In the genomic region with DNA sequence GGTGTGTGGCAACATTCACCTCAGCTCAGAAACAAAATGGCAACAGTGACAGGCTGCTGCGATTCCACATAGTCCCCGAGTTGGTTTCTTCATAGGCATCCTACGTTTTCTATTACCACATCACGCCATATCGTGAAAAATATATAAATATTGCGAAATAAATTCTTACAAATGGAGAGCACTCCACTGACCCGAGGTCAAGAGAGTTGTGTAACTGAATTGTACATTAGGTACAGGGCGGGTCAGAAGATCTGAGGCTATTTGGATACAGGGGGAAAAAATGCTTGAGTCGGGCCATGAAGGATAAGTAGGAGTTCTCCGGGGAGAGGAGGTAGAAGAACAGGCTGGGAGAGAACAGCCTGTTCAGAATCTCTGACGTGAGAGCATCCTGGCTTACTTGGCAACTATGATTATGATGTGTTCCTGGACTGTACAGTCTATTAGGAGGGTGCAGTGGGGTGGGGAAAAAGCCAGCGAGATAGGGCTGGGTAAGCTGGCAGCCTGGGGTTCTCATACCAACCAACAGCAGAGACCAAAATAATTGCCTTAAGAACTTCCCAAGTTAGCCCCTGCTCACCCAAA, we compare ENCODE assay signal across 18 mouse cellular contexts. TPM values are rescaled to one million over a fixed set of nuclear protein-coding genes. Genes with fewer than 3 reads are reported as not detected.
DNase-seq lines count a peak whose midpoint lies in the region; ATAC-seq and TF ChIP-seq lines count a peak whose summit lies in the region.
"Had no signal": no experiment of that assay in that cellular context is flagged by ENCODE, and none has a peak within 500 bp of the region (broad histone marks: within the 10 kb centered on the region; RNA-seq: fewer than 3 reads in every experiment).

No protein-coding gene starts in this region.

- no peak for TF ChIP-seq CTCF in heart, adult 2 months (IDR thresholded peaks at IDR 0.05)
- TF ChIP-seq CTCF in lung, adult 2 months (IDR thresholded peaks at IDR 0.05; ENCODE audit: insufficient read depth, low read length) = no peak

- no peak overlapping the region for H3K9ac ChIP-seq in heart, adult 2 months (ENCODE audit: low read depth, low read length)
- no peak overlapping the region for H3K9ac ChIP-seq in heart, embryonic 12.5 days
- H3K9ac ChIP-seq: embryonic facial prominence, embryonic 13.5 days; forebrain, embryonic 12.5 days; limb, embryonic 12.5 days; stomach, embryonic 15.5 days had no signal

- ATAC-seq in heart, embryonic 12.5 days (ENCODE audit: insufficient number of reproducible peaks, low FRiP score) = no peak

- H3K27me3 ChIP-seq in heart, adult 2 months (ENCODE audit: control insufficient read depth, insufficient read depth, low read length) = no peaks in the 10 kb centered on the region
- no peaks in the 10 kb centered on the region for H3K27me3 ChIP-seq in heart, embryonic 12.5 days (replicated peaks)
- no peaks in the 10 kb centered on the region for H3K27me3 ChIP-seq in hindbrain, embryonic 10.5 days (ENCODE audit: insufficient read depth, poor library complexity, severe bottlenecking)
- H3K27me3 ChIP-seq: embryonic facial prominence, embryonic 13.5 days; forebrain, embryonic 12.5 days; limb, embryonic 12.5 days; stomach, embryonic 15.5 days had no signal

- H3K9me3 ChIP-seq in heart, embryonic 12.5 days (replicated peaks) = 0 out of 2 replicates have a peak, but pooled peaks cover 4% of the 10 kb centered on the region
- H3K9me3 ChIP-seq in hindbrain, embryonic 10.5 days = no peaks in the 10 kb centered on the region
- H3K9me3 ChIP-seq: forebrain, embryonic 12.5 days; stomach, embryonic 15.5 days had no signal

- TF ChIP-seq POLR2A in heart, adult 2 months (IDR thresholded peaks at IDR 0.05; ENCODE audit: insufficient read depth, low read depth, low read length) = no peak
- no peak for TF ChIP-seq POLR2A in lung, adult 2 months (IDR thresholded peaks at IDR 0.05; ENCODE audit: borderline replicate concordance, extremely low read depth, low read depth, low read length)

- TF ChIP-seq EP300 in heart, adult 2 months (IDR thresholded peaks at IDR 0.05; ENCODE audit: insufficient read depth, low read depth, low read length) = 0 out of 2 replicates have a peak, but pooled peaks have one; percentile 29

- H3K36me3 ChIP-seq in heart, adult 2 months (ENCODE audit: control insufficient read depth, insufficient read depth, low read length) = no peaks in the 10 kb centered on the region
- H3K36me3 ChIP-seq in heart, embryonic 12.5 days = no peaks in the 10 kb centered on the region
- H3K36me3 ChIP-seq in hindbrain, embryonic 10.5 days = no peaks in the 10 kb centered on the region
- H3K36me3 ChIP-seq: embryonic facial prominence, embryonic 13.5 days; forebrain, embryonic 12.5 days; limb, embryonic 12.5 days; stomach, embryonic 15.5 days had no signal

- H3K79me2 ChIP-seq in heart, adult 2 months (replicated peaks; ENCODE audit: control insufficient read depth, insufficient read depth, low read length) = no peaks in the 10 kb centered on the region

- WGBS in heart, adult 2 months = 74% methylated on average over 12 of the region's 12 CpGs
- 80% methylated on average over 12 of the region's 12 CpGs for WGBS in heart, embryonic 12.5 days
- 55% methylated on average over 12 of the region's 12 CpGs for WGBS in lung, adult 2 months
- WGBS in hindbrain, embryonic 10.5 days = 92% methylated on average over 12 of the region's 12 CpGs

- no peak overlapping the region for H3K4me3 ChIP-seq in heart, adult 2 months
- no peak overlapping the region for H3K4me3 ChIP-seq in heart, embryonic 12.5 days
- no peak overlapping the region for H3K4me3 ChIP-seq in lung, adult 2 months (replicated peaks; ENCODE audit: extremely low read depth, low read depth, low read length)
- no peak overlapping the region for H3K4me3 ChIP-seq in hindbrain, embryonic 10.5 days
- H3K4me3 ChIP-seq: embryonic facial prominence, embryonic 13.5 days; forebrain, embryonic 12.5 days; layer of hippocampus, adult 2 months; limb, embryonic 12.5 days; megakaryocyte, embryonic 14.5 days; stomach, embryonic 15.5 days had no signal

- H3K4me2 ChIP-seq in heart, embryonic 12.5 days = no peak overlapping the region
- H3K4me2 ChIP-seq: embryonic facial prominence, embryonic 13.5 days; forebrain, embryonic 12.5 days; limb, embryonic 12.5 days; stomach, embryonic 15.5 days had no signal

- peaks cover 1% of the 10 kb centered on the region; the same call in 1 of the 2 replicates for H3K4me1 ChIP-seq in heart, adult 2 months (ENCODE audit: control insufficient read depth, insufficient read depth, low read length)
- no peaks in the 10 kb centered on the region for H3K4me1 ChIP-seq in heart, embryonic 12.5 days (replicated peaks)
- H3K4me1 ChIP-seq in lung, adult 2 months (ENCODE audit: control insufficient read depth, insufficient read depth, low read length) = peaks cover 2% of the 10 kb centered on the region; the same call in 1 of the 2 replicates
- H3K4me1 ChIP-seq in hindbrain, embryonic 10.5 days (replicated peaks) = peaks cover 3% of the 10 kb centered on the region; the same call in 1 of the 2 replicates
- H3K4me1 ChIP-seq: embryonic facial prominence, embryonic 13.5 days; forebrain, embryonic 12.5 days; limb, embryonic 12.5 days; stomach, embryonic 15.5 days had no signal

- peak in 1 of 2 experiments; percentile 57 for DNase-seq in heart, adult 2 months
- DNase-seq in fat pad, adult 2 months (ENCODE audit: extremely low read depth, low read depth, low spot score) = peak; percentile 94
- DNase-seq in lung, adult 2 months = peak; percentile 37
- peak; percentile 41 to 42 for DNase-seq in lung, postnatal 4 days
- DNase-seq in right cerebral cortex, postnatal 10 days (ENCODE audit: low spot score in 2 of 2) = no peak
- DNase-seq in hindbrain, embryonic 10.5 days (ENCODE audit: low spot score) = no peak
- DNase-seq in thymus, postnatal 14 days = no peak
- DNase-seq: adrenal gland, postnatal 10 days; cerebellum, adult 18-20 months; spleen, adult 18-20 months; thymus, postnatal 25 days had no signal

- H3K27ac ChIP-seq in heart, adult 2 months = no peak overlapping the region
- no peak overlapping the region for H3K27ac ChIP-seq in heart, embryonic 12.5 days (ENCODE audit: poor library complexity, severe bottlenecking)
- H3K27ac ChIP-seq in hindbrain, embryonic 10.5 days = no peak overlapping the region
- H3K27ac ChIP-seq: embryonic facial prominence, embryonic 13.5 days; forebrain, embryonic 12.5 days; layer of hippocampus, adult 2 months; limb, embryonic 12.5 days; stomach, embryonic 15.5 days had no signal

- intact Hi-C loops in heart, adult 2 months (cut with DNase I) = no loop called here

RNA-seq across cellular contexts. Expression of gene Cradd, which starts 37.4 kb away (rescaled TPM):
- 10 to 100 TPM in 1 of 2 experiments, 1 to 10 TPM in 1; 9.9 to 10.3 TPM for total RNA-seq in heart, adult 2 months (2021)
- polyA plus RNA-seq in heart, adult 2 months (2012; rRNA removed) = 15.1 and 15.7 TPM in 2 replicates
- 8.0 and 10.5 TPM in 2 replicates for polyA plus RNA-seq in heart, embryonic 12.5 days (2016; fragmentation: Nextera tagmentation; extraction: Ambion mirVana)
- polyA plus RNA-seq in lung, adult 2 months (2012; rRNA removed) = 21.0 and 21.8 TPM in 2 replicates
- polyA plus RNA-seq in hindbrain, embryonic 10.5 days (2016; fragmentation: Nextera tagmentation; extraction: Ambion mirVana) = 10.9 and 13.3 TPM in 2 replicates

RNA-seq across cellular contexts. Expression of gene Socs2, which starts 55.6 kb away (rescaled TPM):
- 10 to 100 TPM; 49.9 to 62.4 TPM for total RNA-seq in heart, adult 2 months (2021)
- polyA plus RNA-seq in heart, adult 2 months (2012; rRNA removed) = 30.5 and 37.7 TPM in 2 replicates
- 47.7 and 49.0 TPM in 2 replicates for polyA plus RNA-seq in heart, embryonic 12.5 days (2016; fragmentation: Nextera tagmentation; extraction: Ambion mirVana)
- 83.1 and 140 TPM in 2 replicates for polyA plus RNA-seq in lung, adult 2 months (2012; rRNA removed)
- 32.5 and 40.4 TPM in 2 replicates for polyA plus RNA-seq in hindbrain, embryonic 10.5 days (2016; fragmentation: Nextera tagmentation; extraction: Ambion mirVana)

Comparison
In these comparisons a context has a peak if more than half of its experiments do, and no peak if none do; other contexts are left out.
1. DNase-seq: peak in fat pad, adult 2 months (single experiment), lung, adult 2 months (single experiment) and lung, postnatal 4 days (2 of 2); none in right cerebral cortex, postnatal 10 days (0 of 2), hindbrain, embryonic 10.5 days (single experiment) and thymus, postnatal 14 days (single experiment).